In the genomic region with DNA sequence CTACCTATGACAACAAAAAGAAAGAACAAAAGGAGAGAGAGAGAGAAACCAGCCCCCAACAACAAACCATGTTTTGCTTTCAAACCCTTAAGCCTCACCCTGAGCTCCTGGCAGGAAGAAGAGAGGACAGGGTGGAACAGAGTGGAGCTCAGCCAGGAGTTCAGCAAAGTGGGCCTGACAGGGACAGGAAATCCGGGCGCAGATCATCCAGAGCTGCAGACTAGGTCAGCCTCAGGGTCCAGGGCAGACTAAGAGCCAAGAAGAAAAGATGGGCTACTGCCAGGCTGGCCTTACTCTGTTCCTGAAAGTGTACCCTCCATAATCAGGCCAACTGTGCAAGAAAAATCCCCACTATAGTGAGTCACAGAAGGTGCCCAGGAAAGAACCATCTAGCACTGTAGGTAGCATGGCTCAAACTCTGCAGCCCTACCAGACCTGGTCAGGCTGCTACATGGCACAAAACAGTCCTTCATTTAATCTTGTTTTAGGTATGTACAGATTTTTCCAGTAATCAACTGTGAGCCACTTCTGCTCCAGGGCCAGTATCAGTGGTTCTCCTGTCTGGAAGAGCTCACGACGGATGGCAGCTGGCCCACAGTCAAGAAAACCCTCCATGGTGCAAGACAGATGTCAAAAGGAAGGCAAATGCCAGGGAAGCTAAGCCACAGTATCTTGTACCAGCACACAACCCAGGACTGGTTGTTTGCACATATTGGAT, we compare ENCODE assay signal across 9 mouse cellular contexts. TPM values are rescaled to one million over a fixed set of nuclear protein-coding genes. Genes with fewer than 3 reads are reported as not detected.
DNase-seq lines count a peak whose midpoint lies in the region; ATAC-seq and TF ChIP-seq lines count a peak whose summit lies in the region.
"Had no signal": no experiment of that assay in that cellular context is flagged by ENCODE, and none has a peak within 500 bp of the region (broad histone marks: within the 10 kb centered on the region; RNA-seq: fewer than 3 reads in every experiment).

No protein-coding gene starts in this region.

- peaks cover 93% of the 10 kb centered on the region for H3K36me3 ChIP-seq in forebrain, embryonic 13.5 days (ENCODE audit: poor library complexity, severe bottlenecking)
- peaks cover 13% of the 10 kb centered on the region for H3K36me3 ChIP-seq in forebrain, embryonic 16.5 days (ENCODE audit: control insufficient read depth, insufficient read depth)
- H3K36me3 ChIP-seq in thymus, adult 2 months (ENCODE audit: control insufficient read depth, insufficient read depth, low read length), result peaks cover 43% of the 10 kb centered on the region

- peak overlapping the region; percentile 1; the same call in 1 of the 2 replicates for H3K4me2 ChIP-seq in forebrain, embryonic 13.5 days
- no peak overlapping the region for H3K4me2 ChIP-seq in forebrain, embryonic 16.5 days (ENCODE audit: low read length)
- H3K4me2 ChIP-seq: stomach, embryonic 15.5 days had no signal

- H3K4me1 ChIP-seq in forebrain, embryonic 13.5 days, result peaks cover 62% of the 10 kb centered on the region
- H3K4me1 ChIP-seq in forebrain, embryonic 16.5 days (replicated peaks; ENCODE audit: control insufficient read depth, insufficient read depth, low read length), result peaks cover 37% of the 10 kb centered on the region
- H3K4me1 ChIP-seq in thymus, adult 2 months (replicated peaks; ENCODE audit: control insufficient read depth, insufficient read depth, low read length), result peaks cover 27% of the 10 kb centered on the region

- H3K27ac ChIP-seq in forebrain, embryonic 13.5 days, result no peak overlapping the region; the same call in 1 of the 2 replicates
- H3K27ac ChIP-seq in forebrain, embryonic 16.5 days (ENCODE audit: low read length), result no peak overlapping the region
- no peak overlapping the region for H3K27ac ChIP-seq in thymus, adult 2 months (ENCODE audit: control insufficient read depth, insufficient read depth, low read length)
- H3K27ac ChIP-seq: stomach, embryonic 15.5 days had no signal

- TF ChIP-seq CTCF in thymus, adult 2 months (IDR thresholded peaks at IDR 0.05; ENCODE audit: borderline replicate concordance, control insufficient read depth, extremely low read depth, insufficient read depth, low read length, poor library complexity), result no peak

- no peak overlapping the region for H3K9ac ChIP-seq in forebrain, embryonic 13.5 days
- H3K9ac ChIP-seq in forebrain, embryonic 16.5 days (replicated peaks; ENCODE audit: low read depth, low read length), result no peak overlapping the region
- H3K9ac ChIP-seq: stomach, embryonic 15.5 days had no signal

- ATAC-seq in forebrain, embryonic 13.5 days, result no peak; the same call in 1 of the 2 replicates
- ATAC-seq in forebrain, embryonic 16.5 days, result no peak

- DNase-seq in 3134 (ENCODE audit: extremely low read depth, insufficient read length, low spot score), result peak; percentile 40
- DNase-seq in heart, adult 9 months (ENCODE audit: low spot score in 2 of 2), result peak; percentile 72 to 86
- DNase-seq in kidney, postnatal 10 days, result peak; percentile 66
- DNase-seq in thymus, adult 2 months, result no peak
- DNase-seq in layer of hippocampus, adult 11-12 months (ENCODE audit: low spot score), result no peak
- DNase-seq in testis, postnatal 14 days (ENCODE audit: low spot score), result no peak

- no peaks in the 10 kb centered on the region for H3K9me3 ChIP-seq in forebrain, embryonic 13.5 days (replicated peaks)
- no peaks in the 10 kb centered on the region for H3K9me3 ChIP-seq in forebrain, embryonic 16.5 days (ENCODE audit: control insufficient read depth, low read length)
- H3K9me3 ChIP-seq: stomach, embryonic 15.5 days had no signal

- no peaks in the 10 kb centered on the region for H3K27me3 ChIP-seq in forebrain, embryonic 13.5 days
- H3K27me3 ChIP-seq in forebrain, embryonic 16.5 days (replicated peaks; ENCODE audit: control insufficient read depth, insufficient read depth, low read length), result no peaks in the 10 kb centered on the region
- no peaks in the 10 kb centered on the region for H3K27me3 ChIP-seq in thymus, adult 2 months (ENCODE audit: control insufficient read depth, insufficient read depth, low read length)
- H3K27me3 ChIP-seq: stomach, embryonic 15.5 days had no signal

- no peak for TF ChIP-seq POLR2A in thymus, adult 2 months (IDR thresholded peaks at IDR 0.05; ENCODE audit: control insufficient read depth, extremely low read depth, insufficient read depth, low read length, poor library complexity)

- 80% methylated on average over 4 of the region's 4 CpGs for WGBS in forebrain, embryonic 13.5 days
- 75% methylated on average over 4 of the region's 4 CpGs for WGBS in forebrain, embryonic 16.5 days
- 82% methylated on average over 4 of the region's 4 CpGs for WGBS in thymus, adult 2 months

- no peak overlapping the region for H3K4me3 ChIP-seq in forebrain, embryonic 13.5 days
- H3K4me3 ChIP-seq in forebrain, embryonic 16.5 days (replicated peaks; ENCODE audit: low read length), result no peak overlapping the region
- H3K4me3 ChIP-seq in thymus, adult 2 months (ENCODE audit: control insufficient read depth, insufficient read depth, low read length), result no peak overlapping the region
- H3K4me3 ChIP-seq: stomach, embryonic 15.5 days had no signal

RNA-seq across cellular contexts. Expression of gene Trib2, which starts 16.4 kb away (rescaled TPM):
- polyA plus RNA-seq in forebrain, embryonic 13.5 days (2015; fragmentation: Nextera tagmentation; extraction: Ambion mirVana), result 76.6 and 81.6 TPM in 2 replicates
- polyA plus RNA-seq in forebrain, embryonic 16.5 days (2015; fragmentation: Nextera tagmentation; extraction: Ambion mirVana), result 107 and 112 TPM in 2 replicates
- polyA plus RNA-seq in thymus, adult 2 months (2012; rRNA removed), result 46.3 and 49.5 TPM in 2 replicates

Comparison
In these comparisons a context has a peak if more than half of its experiments do, and no peak if none do; other contexts are left out.
1. DNase-seq: peak in 3134 (single experiment), heart, adult 9 months (2 of 2) and kidney, postnatal 10 days (single experiment); none in thymus, adult 2 months (single experiment), layer of hippocampus, adult 11-12 months (single experiment) and testis, postnatal 14 days (single experiment).